Mouse (Mus musculus): ENCODE measurements around the gene Otud4. TPM values are rescaled to one million over a fixed set of nuclear protein-coding genes. Genes with fewer than 3 reads are reported as not detected.

The Otud4 gene
- polyA plus RNA-seq, 1 experiment from 2014 or later = 29.7 TPM

- H3K9me3 ChIP-seq (ENCODE audit: control insufficient read depth, low read length) = no peaks in the 10 kb centered on the region
- 79% methylated on average over 6 of the region's 6 CpGs for WGBS
- peaks cover 1% of the 10 kb centered on the region; the same call in 1 of the 2 replicates for H3K4me1 ChIP-seq (replicated peaks; ENCODE audit: control insufficient read depth, insufficient read depth, low read length)
- H3K27ac ChIP-seq (ENCODE audit: low read depth, low read length) = no peak overlapping the region
- no peak for DNase-seq (ENCODE audit: low spot score)
- no peaks in the 10 kb centered on the region for H3K27me3 ChIP-seq (ENCODE audit: control insufficient read depth, insufficient read depth, low read length)
- H3K4me2 ChIP-seq (ENCODE audit: low read depth, low read length, severe bottlenecking) = no peak overlapping the region
- no peak overlapping the region for H3K4me3 ChIP-seq (ENCODE audit: low read depth, low read length)
- H3K9ac ChIP-seq (ENCODE audit: low read length) = no peak overlapping the region
- ATAC-seq (replicated peaks; ENCODE audit: low FRiP score) = no peak
- no peaks in the 10 kb centered on the region for H3K36me3 ChIP-seq (ENCODE audit: control insufficient read depth, insufficient read depth, low read length)
Measured at GRCm38 (mm10) chr8:79615741-79616350, 23.6 kb upstream of the Otud4 start.

DNA sequence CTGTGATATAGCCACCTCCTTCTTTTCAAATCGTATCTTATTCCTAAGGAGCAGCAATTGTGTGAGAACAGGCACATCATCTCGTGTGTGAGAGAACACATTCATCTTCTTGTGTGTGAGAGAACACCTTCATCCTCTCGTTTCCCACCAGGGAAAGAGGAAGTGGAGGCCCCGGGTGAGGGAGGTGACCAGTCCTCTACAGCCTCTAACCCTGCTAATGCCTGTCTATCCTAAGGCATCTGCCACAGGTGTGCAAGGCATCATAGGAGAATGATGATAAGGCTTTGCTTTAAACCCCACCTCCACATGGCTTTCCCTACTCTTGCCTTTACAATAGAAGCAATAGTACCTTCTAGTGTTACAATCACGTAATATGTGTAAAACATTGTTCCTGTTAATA, 20.5 kb upstream of the Otud4 start:
- Histone ChIP-seq H3K27me3 (ENCODE audit: control insufficient read depth, insufficient read depth, low read length) (no peaks in the 10 kb centered on the region), H3K27ac (ENCODE audit: low read depth, low read length) (no peak overlapping the region), H3K4me1 (replicated peaks; ENCODE audit: control insufficient read depth, insufficient read depth, low read length) (peaks cover 1% of the 10 kb centered on the region; the same call in 1 of the 2 replicates), H3K9ac (ENCODE audit: low read length) (no peak overlapping the region), H3K4me2 (ENCODE audit: low read depth, low read length, severe bottlenecking) (no peak overlapping the region), H3K36me3 (ENCODE audit: control insufficient read depth, insufficient read depth, low read length) (no peaks in the 10 kb centered on the region), H3K9me3 (ENCODE audit: control insufficient read depth, low read length) (no peaks in the 10 kb centered on the region), H3K4me3 (ENCODE audit: low read depth, low read length) (no peak overlapping the region)
- ATAC-seq (replicated peaks; ENCODE audit: low FRiP score) = no peak
- DNase-seq (ENCODE audit: low spot score) = no peak
- WGBS = 67% methylated on average over 5 of the region's 5 CpGs

DNA sequence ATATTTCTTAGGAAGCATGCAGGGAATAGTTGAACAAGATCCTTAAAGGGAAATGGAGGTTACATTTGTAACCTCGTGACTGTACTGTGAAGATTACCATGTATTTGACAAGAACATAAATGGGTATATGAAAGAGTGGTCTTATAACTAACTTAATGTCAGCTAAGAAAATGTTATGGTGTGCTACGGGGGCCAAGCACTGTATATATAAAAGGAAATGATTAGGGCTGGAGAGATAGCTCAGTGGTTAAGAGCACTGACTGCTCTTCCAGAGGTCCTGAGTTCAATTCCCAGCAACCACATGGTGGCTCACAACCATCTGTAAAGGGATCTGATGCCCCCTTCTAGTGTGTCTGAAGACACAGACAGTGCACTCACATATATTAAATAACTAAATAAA, 20.1 kb upstream of the Otud4 start:
- ATAC-seq (replicated peaks; ENCODE audit: low FRiP score) = no peak
- no peak overlapping the region for H3K27ac ChIP-seq (ENCODE audit: low read depth, low read length)
- H3K36me3 ChIP-seq (ENCODE audit: control insufficient read depth, insufficient read depth, low read length) = no peaks in the 10 kb centered on the region
- WGBS = 85% methylated on average over 2 of the region's 2 CpGs
- H3K4me3 ChIP-seq (ENCODE audit: low read depth, low read length) = no peak overlapping the region
- H3K27me3 ChIP-seq (ENCODE audit: control insufficient read depth, insufficient read depth, low read length) = no peaks in the 10 kb centered on the region
- DNase-seq (ENCODE audit: low spot score) = no peak
- no peak overlapping the region for H3K9ac ChIP-seq (ENCODE audit: low read length)
- no peak overlapping the region for H3K4me2 ChIP-seq (ENCODE audit: low read depth, low read length, severe bottlenecking)
- H3K4me1 ChIP-seq (replicated peaks; ENCODE audit: control insufficient read depth, insufficient read depth, low read length) = peaks cover 1% of the 10 kb centered on the region; the same call in 1 of the 2 replicates
- no peaks in the 10 kb centered on the region for H3K9me3 ChIP-seq (ENCODE audit: control insufficient read depth, low read length)

- Histone ChIP-seq H3K27me3 (ENCODE audit: control insufficient read depth, insufficient read depth, low read length) (no peaks in the 10 kb centered on the region), H3K4me1 (replicated peaks; ENCODE audit: control insufficient read depth, insufficient read depth, low read length) (peaks cover 1% of the 10 kb centered on the region; the same call in 1 of the 2 replicates), H3K36me3 (ENCODE audit: control insufficient read depth, insufficient read depth, low read length) (no peaks in the 10 kb centered on the region), H3K27ac (ENCODE audit: low read depth, low read length) (no peak overlapping the region), H3K9ac (ENCODE audit: low read length) (no peak overlapping the region), H3K4me2 (ENCODE audit: low read depth, low read length, severe bottlenecking) (no peak overlapping the region), H3K9me3 (ENCODE audit: control insufficient read depth, low read length) (no peaks in the 10 kb centered on the region), H3K4me3 (ENCODE audit: low read depth, low read length) (no peak overlapping the region)
- 50% methylated on average over 3 of the region's 3 CpGs for WGBS
- DNase-seq (ENCODE audit: low spot score) (no peak), ATAC-seq (replicated peaks; ENCODE audit: low FRiP score) (no peak)
Measured at GRCm38 (mm10) chr8:79620000-79620399, 19.4 kb upstream of the Otud4 start.

GRCm38 (mm10) chr8:79620489-79621276, 18.7 kb upstream of the Otud4 start:
- no peak overlapping the region for H3K27ac ChIP-seq (ENCODE audit: low read depth, low read length)
- no peaks in the 10 kb centered on the region for H3K9me3 ChIP-seq (ENCODE audit: control insufficient read depth, low read length)
- H3K27me3 ChIP-seq (ENCODE audit: control insufficient read depth, insufficient read depth, low read length) = no peaks in the 10 kb centered on the region
- no peak overlapping the region for H3K4me3 ChIP-seq (ENCODE audit: low read depth, low read length)
- no peak for ATAC-seq (replicated peaks; ENCODE audit: low FRiP score)
- H3K4me2 ChIP-seq (ENCODE audit: low read depth, low read length, severe bottlenecking) = no peak overlapping the region
- no peaks in the 10 kb centered on the region for H3K36me3 ChIP-seq (ENCODE audit: control insufficient read depth, insufficient read depth, low read length)
- H3K9ac ChIP-seq (ENCODE audit: low read length) = no peak overlapping the region
- peaks cover 1% of the 10 kb centered on the region; the same call in 1 of the 2 replicates for H3K4me1 ChIP-seq (replicated peaks; ENCODE audit: control insufficient read depth, insufficient read depth, low read length)
- 45% methylated on average over 9 of the region's 9 CpGs for WGBS
- no peak for DNase-seq (ENCODE audit: low spot score)

DNA sequence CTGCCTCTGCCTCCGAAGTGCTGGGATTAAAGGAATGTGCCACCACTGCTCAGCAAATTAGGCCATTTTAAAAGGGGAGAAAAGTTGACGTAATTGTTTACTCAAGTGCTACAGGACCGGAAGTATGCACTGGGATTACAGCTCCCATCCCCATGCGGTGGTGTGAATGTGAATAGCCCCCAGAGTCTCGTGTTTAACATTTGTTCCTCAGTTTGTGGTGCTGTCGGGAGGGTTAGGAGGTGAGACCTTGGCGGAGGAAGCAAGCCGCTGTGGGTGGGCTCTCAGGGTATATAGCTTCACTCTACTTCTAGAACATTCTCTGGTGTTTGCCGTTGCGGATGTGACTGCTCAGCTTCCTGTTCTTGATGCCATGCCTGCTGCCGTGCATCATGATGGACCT, 17.1 kb upstream of the Otud4 start:
- Histone ChIP-seq H3K27me3 (ENCODE audit: control insufficient read depth, insufficient read depth, low read length) (no peaks in the 10 kb centered on the region), H3K36me3 (ENCODE audit: control insufficient read depth, insufficient read depth, low read length) (no peaks in the 10 kb centered on the region), H3K4me1 (replicated peaks; ENCODE audit: control insufficient read depth, insufficient read depth, low read length) (peaks cover 1% of the 10 kb centered on the region; the same call in 1 of the 2 replicates), H3K27ac (ENCODE audit: low read depth, low read length) (no peak overlapping the region), H3K9ac (ENCODE audit: low read length) (no peak overlapping the region), H3K9me3 (ENCODE audit: control insufficient read depth, low read length) (no peaks in the 10 kb centered on the region), H3K4me3 (ENCODE audit: low read depth, low read length) (no peak overlapping the region), H3K4me2 (ENCODE audit: low read depth, low read length, severe bottlenecking) (no peak overlapping the region)
- 88% methylated on average over 11 of the region's 11 CpGs for WGBS
- ATAC-seq (replicated peaks; ENCODE audit: low FRiP score) (no peak), DNase-seq (ENCODE audit: low spot score) (no peak)

DNA sequence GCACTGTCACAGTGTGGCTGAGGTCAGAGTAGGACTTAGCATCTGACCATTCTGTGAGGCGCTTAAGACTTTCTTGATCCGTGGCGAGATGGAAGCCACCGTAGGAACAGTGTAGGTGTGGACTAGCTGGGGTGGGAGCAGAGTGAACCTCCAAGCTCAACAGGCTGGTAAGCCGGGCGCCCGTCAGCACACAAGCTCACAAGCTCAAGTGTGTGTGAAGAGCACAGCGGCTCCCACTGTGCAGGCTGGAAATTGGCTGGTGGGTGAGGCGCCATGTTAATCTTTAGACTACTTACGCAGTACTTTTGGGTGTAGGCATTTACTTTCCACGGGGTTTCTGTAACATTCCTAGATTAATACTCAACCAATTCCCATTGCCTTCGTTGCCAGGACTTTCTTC, 16.1 kb upstream of the Otud4 start:
- Histone ChIP-seq H3K4me1 (replicated peaks; ENCODE audit: control insufficient read depth, insufficient read depth, low read length) (peaks cover 1% of the 10 kb centered on the region; the same call in 1 of the 2 replicates), H3K36me3 (ENCODE audit: control insufficient read depth, insufficient read depth, low read length) (no peaks in the 10 kb centered on the region), H3K9me3 (ENCODE audit: control insufficient read depth, low read length) (no peaks in the 10 kb centered on the region), H3K27ac (ENCODE audit: low read depth, low read length) (no peak overlapping the region), H3K4me2 (ENCODE audit: low read depth, low read length, severe bottlenecking) (no peak overlapping the region), H3K9ac (ENCODE audit: low read length) (no peak overlapping the region), H3K27me3 (ENCODE audit: control insufficient read depth, insufficient read depth, low read length) (no peaks in the 10 kb centered on the region), H3K4me3 (ENCODE audit: low read depth, low read length) (no peak overlapping the region)
- ATAC-seq (replicated peaks; ENCODE audit: low FRiP score) (no peak), DNase-seq (ENCODE audit: low spot score) (no peak)
- WGBS = 94% methylated on average over 12 of the region's 12 CpGs

- DNase-seq (ENCODE audit: low spot score) (no peak), ATAC-seq (replicated peaks; ENCODE audit: low FRiP score) (no peak)
- Histone ChIP-seq H3K4me1 (replicated peaks; ENCODE audit: control insufficient read depth, insufficient read depth, low read length) (peaks cover 1% of the 10 kb centered on the region; the same call in 1 of the 2 replicates), H3K27me3 (ENCODE audit: control insufficient read depth, insufficient read depth, low read length) (no peaks in the 10 kb centered on the region), H3K36me3 (ENCODE audit: control insufficient read depth, insufficient read depth, low read length) (no peaks in the 10 kb centered on the region), H3K27ac (ENCODE audit: low read depth, low read length) (no peak overlapping the region), H3K4me3 (ENCODE audit: low read depth, low read length) (no peak overlapping the region), H3K4me2 (ENCODE audit: low read depth, low read length, severe bottlenecking) (no peak overlapping the region), H3K9ac (ENCODE audit: low read length) (no peak overlapping the region), H3K9me3 (ENCODE audit: control insufficient read depth, low read length) (no peaks in the 10 kb centered on the region)
- 83% methylated on average over 4 of the region's 4 CpGs for WGBS
Measured at GRCm38 (mm10) chr8:79624416-79624815, 15.0 kb upstream of the Otud4 start.
